Mouse (Mus musculus): ENCODE data around the gene Abhd12.
A peak's percentile ranks its signal among the peaks of the same experiment; 100 is the strongest.

Gene Abhd12

DNA sequence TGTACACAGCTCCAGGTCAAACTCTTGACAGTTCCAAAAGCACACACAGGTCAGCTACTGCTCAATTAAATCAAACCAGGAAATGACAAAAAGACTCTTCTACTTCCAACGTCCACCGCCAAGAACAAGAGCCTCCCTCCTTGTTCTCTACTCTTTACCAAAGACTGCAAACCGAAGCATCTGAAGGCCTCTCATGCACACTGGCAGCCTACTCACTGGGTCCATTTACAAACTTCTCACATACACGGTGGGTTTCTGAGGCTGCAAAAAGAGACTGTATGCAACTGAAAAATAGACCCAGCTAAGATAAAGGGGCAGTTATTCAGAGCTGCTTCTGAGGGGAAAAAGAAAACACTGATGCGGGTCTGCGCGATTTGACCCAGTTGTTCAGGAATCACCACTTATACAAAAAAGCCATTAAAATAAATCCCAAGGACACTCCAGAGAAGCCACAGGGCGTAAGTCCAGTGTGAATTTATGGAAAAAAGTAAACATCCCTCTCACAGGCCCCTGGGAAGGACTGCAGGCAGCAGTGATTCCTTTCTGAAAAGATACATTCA lies 57.0 kb downstream of the Abhd12 start:
- no peak for DNase-seq

GRCm38 (mm10) chr2:150844798-150845197 lies 59.7 kb downstream of the Abhd12 start:
- no peak for DNase-seq

DNA sequence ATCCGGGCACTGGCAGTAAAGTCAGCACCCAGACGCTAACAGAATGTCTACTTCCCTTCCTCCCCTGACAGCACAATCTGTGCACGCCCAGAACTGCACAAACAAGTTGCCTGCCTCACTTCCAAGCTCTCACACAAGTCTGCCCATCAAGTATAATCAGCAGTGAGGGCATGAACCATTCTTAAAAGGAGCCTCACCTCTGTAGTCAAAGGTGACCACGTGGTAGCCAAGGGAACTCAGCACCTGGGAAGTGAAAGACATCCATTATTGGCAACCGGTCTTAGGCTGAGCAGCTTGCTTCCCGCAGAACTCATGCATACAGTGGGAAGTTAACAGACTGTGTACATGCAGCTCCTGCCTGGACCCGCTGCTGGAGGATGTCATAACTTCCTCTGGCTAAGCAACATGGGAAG lies 62.5 kb downstream of the Abhd12 start:
- no peak for DNase-seq

GRCm38 (mm10) chr2:150841109-150841508 lies 63.4 kb downstream of the Abhd12 start:
- no peak for DNase-seq

GRCm38 (mm10) chr2:150839686-150840471 lies 64.7 kb downstream of the Abhd12 start:
- no peak for DNase-seq

DNA sequence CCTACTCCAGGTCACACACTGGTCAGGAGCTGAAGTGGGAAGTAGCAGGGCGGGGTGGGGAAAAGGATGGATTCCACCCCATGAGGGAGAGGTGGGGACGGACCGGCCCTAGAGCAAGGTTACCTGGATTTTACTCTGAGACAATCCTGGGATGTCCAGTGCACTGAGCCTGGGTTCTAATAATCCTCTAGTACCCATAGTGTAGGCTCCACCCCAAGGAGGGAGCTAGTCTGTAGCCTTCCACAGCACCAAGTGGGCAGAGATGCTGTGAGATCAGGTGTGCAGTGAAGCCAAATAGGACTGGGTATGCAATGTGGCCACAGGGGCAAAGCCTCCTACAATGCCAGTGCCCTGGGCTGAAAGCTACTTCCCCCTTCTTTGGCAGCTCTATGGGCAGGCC lies 66.8 kb downstream of the Abhd12 start:
- no peak for DNase-seq

DNA sequence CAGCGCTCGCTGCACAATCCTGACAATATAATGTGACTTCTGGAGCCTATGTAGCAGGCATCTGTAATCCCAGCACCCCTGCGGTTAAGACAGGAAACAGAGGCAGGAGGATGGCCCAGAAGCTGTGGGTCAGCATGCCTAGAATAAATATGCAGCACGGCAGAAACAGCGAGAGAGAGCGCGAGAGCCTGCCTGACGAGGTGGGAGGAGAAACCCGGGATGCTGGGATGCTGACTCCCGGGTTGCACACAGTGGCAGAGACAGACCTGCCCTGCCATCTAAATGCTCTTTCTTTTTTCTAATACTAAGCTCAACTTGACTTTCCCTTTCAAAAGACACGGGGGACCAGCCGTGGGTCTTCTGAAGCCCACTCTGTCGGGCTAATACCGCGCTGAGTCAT lies 67.6 kb downstream of the Abhd12 start:
- no peak for DNase-seq

GRCm38 (mm10) chr2:150835975-150836374 lies 68.6 kb downstream of the Abhd12 start:
- no peak for DNase-seq

- DNase-seq: no peak
Observed at GRCm38 (mm10) chr2:150834616-150835015, 69.9 kb downstream of the Abhd12 start.

- DNase-seq: no peak
Observed at GRCm38 (mm10) chr2:150832029-150832428, 72.5 kb downstream of the Abhd12 start.

GRCm38 (mm10) chr2:150830911-150831441 lies 73.6 kb downstream of the Abhd12 start:
- no peak for DNase-seq

GRCm38 (mm10) chr2:150830011-150830410 lies 74.5 kb downstream of the Abhd12 start:
- no peak for DNase-seq

DNA sequence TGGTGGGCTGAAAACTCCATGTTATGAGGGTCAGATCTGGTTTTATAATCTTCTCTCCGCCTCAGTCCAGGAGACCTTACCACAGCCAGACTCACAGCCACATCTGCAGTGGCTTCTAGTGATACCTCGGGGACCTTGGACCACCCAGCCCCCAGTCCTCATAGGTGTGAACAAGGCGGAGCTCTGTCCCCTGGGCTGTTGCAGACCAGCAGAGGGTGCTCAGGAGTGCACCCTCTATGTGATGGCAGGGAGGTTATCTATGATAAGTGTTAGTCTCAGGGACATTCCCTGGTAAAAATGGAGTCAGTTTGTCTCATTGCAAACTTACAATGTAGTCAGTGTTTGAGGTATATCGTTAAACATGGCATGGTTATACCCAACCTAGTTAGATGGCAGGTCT lies 75.9 kb downstream of the Abhd12 start:
- DNase-seq: no peak

DNA sequence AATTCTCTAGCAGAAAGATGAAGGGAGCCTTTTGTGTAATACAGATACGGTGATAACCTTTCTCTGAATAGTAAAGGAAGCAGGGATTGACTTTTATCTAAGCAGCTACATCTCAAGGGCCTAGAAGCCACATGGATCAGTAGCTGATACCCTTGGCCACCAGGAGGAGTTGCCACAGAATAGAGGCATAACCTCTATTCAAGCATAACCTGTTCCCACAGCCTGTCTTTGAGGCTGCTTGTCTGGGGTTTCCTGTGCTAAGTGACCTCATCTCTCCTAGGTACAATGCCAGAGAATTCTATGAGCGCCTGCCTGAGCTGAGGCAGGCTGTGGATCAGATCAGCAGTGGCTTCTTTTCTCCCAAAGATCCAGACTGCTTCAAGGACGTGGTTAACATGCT lies 76.4 kb downstream of the Abhd12 start:
- DNase-seq: no peak

DNA sequence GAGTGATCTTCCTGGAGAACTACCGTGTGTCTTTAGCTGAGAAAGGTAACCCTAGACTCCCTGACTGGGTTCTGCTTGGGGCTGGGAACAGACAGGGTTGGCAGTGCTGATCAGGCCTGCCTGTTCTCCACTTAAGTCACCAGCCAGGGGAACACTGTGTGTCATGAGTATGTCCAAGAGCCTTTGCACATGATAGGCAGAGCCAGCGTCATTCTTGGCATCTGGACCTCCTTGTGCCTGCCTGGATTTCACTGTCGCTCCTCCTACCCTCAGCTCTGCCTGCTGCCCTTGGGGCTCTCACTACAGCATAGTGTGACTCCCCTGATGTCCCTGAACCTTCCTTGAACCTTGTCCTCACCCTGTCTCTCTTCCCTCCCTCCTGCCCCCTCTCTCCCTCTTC lies 78.1 kb downstream of the Abhd12 start:
- DNase-seq: no peak

DNA sequence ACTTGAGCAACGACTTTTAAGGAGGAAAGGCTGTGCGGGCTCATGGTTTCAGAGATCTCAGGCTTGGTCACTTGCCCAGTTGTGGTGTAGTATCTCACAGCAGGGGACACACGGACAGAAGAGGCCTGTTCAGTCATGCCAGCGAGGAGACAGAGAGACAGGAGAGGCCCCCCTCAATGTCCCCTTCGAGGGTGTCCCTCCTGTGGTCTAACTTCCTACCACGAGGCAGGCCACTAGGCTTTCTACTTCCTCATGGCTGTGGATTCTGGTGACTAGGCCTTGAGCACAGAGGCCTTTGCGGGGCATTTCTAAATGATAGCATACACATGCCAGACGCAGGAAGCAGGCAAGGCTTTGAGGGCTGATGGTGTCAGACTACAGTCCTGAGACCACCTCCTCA lies 81.6 kb downstream of the Abhd12 start:
- no peak for DNase-seq

DNA sequence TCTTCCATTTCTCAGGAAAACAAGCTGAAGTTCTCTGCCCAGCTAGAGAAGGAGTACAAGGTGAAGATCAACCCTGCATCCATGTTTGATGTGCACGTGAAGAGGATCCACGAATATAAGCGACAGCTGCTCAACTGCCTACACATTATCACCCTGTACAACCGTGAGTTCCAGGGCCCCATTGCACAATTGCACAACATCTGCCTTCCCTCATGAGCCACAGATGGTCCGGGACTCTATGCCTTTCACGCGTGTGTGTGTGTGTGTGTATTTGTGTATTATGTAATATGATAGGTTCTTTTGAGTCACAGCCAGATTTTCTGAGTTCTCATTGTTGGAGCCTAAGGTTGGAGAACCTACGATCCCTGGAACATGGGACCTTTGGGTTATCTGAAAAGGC lies 83.8 kb downstream of the Abhd12 start:
- no peak for DNase-seq

DNA sequence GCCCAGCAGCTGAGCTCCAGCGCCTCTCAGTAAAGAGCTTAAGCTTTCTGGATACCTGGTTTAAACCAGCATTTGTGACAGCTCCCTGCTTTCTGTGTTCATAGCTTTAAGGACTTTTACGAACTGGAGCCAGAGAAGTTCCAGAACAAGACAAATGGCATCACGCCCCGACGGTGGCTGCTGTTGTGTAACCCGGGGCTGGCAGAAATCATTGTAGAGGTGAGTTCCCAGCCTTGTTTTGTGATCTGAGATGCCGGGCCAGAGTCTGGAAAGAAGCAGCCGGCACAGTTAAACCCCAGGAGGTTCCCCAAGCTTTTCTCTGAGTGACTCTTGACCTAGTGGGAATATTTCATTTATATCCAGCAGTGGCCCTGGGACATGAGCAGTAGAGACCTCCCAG lies 85.8 kb downstream of the Abhd12 start:
- DNase-seq: no peak

DNA sequence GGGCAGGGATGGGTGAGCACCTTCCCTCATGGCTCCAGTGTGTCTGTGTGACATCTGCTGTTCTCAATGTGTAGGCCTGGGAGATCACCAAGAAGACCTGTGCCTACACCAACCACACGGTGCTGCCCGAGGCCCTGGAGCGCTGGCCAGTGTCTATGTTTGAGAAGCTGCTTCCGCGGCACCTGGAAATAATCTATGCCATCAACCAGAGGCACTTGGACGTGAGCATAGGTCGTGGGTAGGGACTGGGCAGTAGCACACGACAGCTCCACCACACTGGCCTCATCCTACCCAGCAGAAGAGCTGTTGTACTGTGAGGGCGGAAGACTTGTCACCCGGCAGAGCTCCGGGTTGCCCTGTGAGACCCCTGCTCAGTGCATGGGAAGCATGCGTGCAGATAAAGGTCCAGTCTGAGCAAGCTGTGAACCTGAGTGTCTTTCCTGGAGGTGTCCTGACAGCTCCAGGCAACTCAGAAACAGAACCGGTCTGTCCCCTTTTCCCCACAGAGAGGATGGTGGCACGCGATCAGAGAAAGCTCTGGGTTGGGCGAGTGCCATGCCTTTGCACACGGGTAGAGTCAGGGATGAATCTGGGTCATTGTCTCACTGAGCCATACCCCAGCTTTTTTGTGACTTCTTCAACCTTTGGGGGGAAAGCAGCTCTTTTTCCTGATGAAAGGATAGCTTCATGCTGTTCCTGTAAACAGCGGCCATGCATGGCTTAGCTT lies 87.7 kb downstream of the Abhd12 start:
- no peak for DNase-seq

GRCm38 (mm10) chr2:150812816-150813215 lies 91.7 kb downstream of the Abhd12 start:
- no peak for DNase-seq

DNA sequence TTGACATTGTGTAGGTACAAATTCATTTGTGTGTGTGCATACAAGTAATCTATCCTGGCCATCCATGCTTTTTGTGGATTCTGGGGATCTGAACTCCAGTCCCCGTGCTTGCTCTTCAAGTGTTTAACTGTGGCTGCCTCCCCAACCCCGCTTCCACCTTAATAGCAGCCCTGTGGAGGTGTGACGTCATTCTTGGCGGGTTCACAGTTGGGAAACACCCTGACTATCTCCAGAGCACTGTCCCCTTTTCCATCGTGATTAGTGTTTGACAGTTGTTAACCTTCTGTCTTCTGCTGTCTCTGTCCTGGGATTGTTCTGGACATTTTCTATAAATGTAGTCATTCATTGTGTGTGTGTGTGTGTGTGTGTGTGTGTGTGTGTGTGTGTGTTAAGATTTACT lies 93.9 kb downstream of the Abhd12 start:
- no peak for DNase-seq

GRCm38 (mm10) chr2:150808812-150809211 lies 95.7 kb downstream of the Abhd12 start:
- no peak for DNase-seq

- DNase-seq: no peak
Observed at GRCm38 (mm10) chr2:150808381-150808780, 96.2 kb downstream of the Abhd12 start.

GRCm38 (mm10) chr2:150803035-150803434 lies 101.5 kb downstream of the Abhd12 start:
- DNase-seq: peak; percentile 42

Data from lung, postnatal 10 days (tissue).